Mouse (Mus musculus) urinary bladder, postnatal 10 days (tissue): Measurements from ENCODE around the gene Mpeg1.

Source experiments
- DNase-seq: peaks from one replicate; pipeline ENCODE4 v3.0.0; 2022; ENCODE audit warnings: low spot score

The Mpeg1 gene

DNA sequence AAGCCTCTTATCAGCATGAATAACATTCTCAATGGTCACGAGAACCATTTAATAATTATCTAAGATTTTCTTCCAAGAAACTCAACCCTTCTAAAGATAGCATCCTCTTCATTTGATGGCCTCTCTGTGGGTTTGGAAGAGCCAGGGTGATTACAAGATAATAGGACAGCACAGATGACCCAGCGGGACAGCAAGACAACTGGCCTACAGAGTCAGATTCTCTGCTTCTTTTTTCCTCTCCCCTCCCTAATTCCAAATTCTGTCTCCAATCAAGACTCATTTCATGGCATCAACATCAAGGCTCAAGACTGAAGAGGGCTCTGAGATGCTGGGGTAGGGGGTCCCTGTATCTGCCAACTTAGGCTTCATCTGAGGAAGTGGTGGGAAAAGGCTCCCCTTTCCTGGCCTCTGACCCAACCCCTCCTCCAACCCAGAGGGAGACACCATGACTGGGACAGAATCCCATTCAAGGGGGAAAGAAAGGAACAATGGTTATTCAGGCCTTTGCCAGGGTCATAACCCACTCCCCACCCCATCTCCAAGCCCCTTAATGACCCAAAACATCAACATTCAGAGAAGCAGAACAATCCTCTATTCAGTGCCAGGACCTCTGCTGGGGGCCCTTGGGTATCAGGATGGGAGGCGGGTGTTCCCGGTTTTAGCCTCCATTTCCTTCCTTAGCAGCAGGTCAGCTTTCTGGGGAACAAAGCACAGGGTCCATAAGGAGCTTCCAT is 33.0 kb downstream of the Mpeg1 start:
- DNase-seq: no peak

DNA sequence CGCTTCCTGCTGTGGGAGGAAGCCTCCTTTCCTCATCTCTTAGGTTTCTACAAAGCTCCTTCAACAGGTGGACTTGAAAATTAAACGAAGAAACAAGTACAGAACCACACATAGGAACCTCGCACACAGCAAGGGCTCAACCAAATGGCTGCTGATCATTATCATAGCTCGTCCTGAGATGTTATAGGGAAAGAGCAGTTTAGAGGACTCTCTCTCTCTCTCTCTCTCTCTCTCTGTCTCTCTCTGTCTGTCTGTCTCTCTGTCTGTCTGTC is 33.5 kb downstream of the Mpeg1 start:
- DNase-seq: no peak

DNA sequence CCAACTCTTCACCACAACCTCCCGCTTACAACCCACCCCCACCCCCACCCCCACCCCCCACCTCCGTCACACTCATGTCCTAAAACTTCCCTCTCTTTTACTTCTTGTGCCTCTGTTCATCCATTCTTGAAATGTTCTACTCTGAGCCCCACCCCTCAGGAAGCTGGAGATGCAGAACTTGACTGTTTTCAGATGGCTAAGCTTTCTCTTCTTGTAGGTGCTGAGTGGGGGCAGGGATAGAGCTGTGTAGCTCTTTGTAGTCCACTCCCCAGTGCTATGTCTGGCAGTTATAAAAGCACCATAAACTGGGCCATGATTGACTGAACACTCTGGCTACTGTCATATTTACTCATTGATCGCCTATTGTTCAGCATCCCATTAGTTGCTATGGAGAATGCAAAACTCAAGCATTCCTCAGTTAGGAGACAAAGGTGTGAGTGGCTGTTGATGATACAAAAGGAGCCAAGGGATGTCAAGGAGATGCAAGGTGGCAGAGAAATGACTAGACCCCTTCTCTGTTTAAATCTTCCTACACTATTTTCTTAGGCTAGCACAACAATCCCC is 34.5 kb downstream of the Mpeg1 start:
- no peak for DNase-seq

DNA sequence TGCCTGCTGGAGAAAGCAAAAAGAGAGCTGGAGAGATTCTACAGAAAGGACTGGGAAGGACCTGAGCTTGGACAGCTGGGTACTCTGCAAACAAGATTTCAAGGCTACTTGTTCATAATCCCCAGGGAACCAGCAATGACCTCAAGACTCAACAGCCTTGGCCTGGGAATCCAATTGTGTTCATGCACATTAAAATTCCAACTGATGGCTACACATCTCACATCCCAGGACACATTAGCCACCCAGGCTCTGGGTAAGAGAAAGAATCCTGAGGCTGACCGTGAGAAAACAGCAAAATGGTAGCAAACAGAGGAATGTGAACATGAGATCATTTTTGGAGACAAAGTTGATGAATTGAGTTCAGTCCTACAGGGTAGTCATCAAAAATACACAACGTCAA is 35.7 kb downstream of the Mpeg1 start:
- DNase-seq: no peak

DNA sequence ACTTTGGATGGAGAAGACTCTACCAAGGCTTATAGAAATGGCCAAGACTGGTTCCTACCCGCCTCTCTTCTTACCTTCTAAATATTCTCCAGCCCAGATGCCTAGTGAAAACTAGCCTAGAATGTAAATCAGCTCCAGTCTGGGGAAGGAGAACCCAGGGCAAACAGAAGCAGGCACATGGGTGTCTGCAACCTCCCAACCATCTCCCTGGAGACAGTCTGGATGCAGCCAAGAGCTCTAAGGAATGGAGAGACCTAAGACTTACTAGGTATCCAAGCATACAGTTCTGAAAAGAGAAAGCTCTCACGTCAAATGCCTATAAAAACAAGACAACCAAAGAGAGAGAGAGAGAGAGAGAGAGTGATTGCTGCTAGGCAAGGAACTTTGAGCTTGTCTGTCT is 37.3 kb downstream of the Mpeg1 start:
- DNase-seq: no peak

DNA sequence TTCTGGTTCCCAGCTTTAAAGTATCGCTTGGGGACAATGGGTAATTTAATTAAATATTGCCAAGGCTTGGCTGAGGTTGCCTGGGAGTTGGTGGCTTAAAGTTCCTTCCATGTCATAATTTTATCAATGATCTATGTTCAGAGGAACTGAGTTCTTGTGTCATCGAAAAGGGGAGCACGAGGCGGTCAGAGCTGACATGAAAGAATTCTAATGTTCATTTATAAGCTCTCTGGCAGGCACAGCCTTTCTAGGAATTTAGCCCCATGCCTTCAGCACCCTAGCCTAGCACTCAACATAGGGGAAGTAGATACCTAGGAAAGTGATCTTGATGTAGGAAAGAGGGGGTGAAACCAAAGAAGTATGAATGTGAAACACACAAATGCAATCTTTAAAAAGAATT is 37.7 kb downstream of the Mpeg1 start:
- no peak for DNase-seq

DNA sequence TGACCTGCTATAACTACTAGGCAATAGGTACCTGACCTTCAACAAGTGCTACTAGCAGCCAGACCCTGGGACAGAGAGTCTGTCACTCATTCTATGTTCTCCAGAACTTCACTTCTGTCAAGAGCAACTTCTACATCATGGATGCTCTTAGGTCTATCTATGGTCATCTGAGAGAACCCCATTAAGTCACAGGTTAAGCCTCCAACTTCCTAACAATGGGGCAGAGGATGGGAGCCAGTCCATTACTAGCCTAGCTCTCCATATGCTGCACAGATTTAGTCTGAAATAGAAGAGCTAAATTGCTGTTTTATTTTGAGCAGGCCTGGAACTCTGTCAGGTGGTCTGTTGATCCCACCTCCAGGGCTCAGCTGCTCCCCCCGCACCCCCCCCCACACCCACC is 38.4 kb downstream of the Mpeg1 start:
- no peak for DNase-seq

DNA sequence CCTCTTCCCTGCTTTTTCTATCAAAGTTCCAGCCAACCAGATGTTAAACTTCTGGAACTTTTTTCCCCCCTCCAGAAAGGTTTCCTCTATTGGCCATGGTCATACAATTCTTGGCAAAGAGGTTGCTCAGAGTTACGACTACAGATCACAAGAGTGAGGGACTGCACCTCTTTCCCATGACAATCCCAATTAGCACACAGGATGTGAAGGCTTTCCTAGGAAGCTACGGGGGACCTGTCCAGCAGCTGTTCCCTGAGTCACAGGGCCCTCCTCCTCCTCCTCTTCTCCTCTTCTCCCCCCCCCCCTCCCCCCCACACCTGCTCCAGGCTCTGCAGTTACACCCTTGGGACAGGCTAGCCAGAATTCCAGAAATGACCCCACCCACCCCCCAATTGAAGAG is 38.9 kb downstream of the Mpeg1 start:
- no peak for DNase-seq

DNA sequence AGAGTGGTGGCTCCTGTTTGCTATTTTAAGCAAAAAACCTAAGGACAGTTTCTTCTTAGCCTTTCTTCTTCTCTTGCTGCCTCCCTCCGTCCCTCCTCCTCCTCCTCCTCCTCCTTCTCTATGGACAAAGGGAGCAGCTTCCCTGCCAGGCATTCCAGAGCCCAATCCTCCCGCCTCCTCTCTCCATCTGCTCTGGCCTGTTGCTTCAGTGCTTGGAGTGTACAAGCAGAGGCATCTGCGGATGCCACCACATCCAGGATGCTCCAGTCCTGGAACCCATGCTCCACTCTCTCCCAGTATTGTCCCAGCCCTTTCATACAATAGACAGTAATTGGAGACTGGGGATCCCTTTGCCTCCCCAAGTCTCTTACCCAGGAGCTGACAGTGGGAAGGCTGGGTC is 39.5 kb downstream of the Mpeg1 start:
- no peak for DNase-seq

DNA sequence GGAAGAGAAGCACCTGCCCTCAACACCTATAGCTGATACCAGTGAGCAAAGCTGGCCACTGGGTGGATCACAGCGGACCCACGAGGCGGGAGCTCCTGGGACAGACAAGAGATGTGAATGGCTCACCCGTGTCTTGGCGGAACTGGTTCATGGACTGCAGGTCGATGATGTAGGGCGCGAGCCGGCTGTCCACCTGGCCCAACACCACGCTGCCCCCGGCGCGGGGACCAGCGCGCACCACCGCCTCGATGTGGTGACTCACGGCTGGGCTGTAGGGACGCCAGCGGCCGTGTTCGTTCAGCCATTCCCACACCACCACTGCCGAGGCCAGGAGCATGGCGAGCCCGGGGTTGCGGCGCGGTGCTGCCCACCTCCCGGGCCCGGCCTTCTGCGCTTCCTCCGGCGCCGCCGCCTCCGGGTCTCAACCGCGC is 40.3 kb downstream of the Mpeg1 start:
- no peak for DNase-seq

DNA sequence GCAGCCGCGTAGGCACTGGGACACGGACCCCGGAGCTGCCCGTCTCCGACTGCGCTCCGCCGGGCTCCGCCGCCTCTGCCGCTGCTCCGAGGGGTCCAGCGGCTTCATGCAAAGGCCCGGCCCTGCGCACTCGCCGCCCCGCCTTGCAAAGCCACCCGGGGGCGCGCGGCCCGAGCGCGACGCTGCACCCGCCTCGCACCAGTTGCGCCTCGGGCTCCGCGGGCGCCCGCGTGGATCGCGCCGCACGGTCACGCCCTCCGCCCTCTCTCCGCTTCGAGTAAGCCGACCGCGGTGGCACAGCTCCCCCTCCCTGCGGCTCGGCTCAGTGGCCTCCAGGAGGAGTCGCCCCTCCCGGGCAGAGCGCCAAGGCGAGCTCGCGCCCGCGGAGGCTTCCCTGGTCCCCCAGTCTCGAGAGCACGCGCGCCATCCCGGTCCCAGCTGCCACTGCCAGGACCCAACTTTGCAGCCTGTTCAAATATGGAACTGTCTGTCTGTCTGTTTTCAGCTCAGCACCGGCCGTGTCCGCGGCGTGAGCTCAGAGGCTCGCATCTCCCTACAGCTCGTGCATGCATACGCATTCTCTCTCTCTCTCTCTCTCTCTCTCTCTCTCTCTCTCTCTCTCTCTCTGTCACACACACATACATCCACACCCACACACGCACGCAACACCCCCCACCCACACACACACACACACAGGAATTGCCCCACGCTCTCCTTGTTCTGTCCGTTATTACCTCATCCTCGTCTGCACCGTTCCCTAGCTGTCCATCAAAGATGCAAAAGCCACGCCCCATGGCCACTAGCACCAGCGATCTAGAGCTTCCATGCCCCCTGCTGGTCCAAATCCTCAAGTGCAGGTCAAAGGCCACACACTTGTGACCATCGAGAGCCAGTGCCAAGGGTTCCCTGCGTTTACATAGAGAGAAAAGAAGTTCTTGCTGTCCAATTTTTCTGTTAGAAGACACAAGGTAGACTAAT is 41.1 kb downstream of the Mpeg1 start, which contains the start of gene Dtx4:
TSS of gene Dtx4 (minus strand) at position 85 of the 978 bp plus-strand sequence.
- peak; percentile 89 for DNase-seq

DNA sequence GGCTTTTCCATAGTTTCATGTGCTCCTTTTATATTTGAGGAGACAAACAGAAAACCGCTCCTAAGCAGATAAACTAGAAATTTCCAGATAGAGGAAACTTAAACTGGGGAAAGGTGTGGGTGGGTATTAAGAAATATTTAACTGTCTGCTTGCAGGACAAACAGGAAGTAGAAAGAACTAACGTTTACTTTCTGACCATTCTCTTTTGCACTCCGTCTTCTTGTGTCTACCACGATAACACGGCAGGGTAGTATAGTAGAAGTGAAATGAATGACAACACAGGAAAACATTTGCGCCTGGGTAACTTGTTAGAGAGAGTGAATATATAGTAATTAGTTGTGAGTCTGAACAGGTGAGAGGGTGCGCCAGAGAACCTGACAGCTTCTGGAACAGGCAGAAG is 42.2 kb downstream of the Mpeg1 start:
- no peak for DNase-seq

DNA sequence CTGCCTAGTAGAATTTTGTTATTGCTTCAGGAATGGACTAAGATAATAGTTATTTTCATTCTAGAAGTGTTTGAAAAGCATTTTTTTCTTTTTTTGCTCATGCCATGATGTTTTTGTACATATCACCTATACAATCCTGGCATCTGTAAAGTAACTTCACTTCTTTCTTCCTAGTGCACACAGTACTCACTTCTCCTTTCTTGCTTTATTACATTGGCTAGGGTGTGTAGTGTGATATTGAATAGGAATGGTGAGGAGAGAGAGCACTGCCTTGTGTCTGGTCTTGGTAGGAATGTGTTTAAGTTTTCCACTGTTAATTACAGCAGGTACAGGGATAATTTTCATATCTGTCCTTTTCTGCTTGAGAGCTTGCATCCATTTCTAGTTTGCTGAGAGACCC is 54.0 kb downstream of the Mpeg1 start:
- DNase-seq: no peak
